Mouse (Mus musculus) embryo, embryonic 10.5 days (tissue): ENCODE data around the gene Limch1.

ENCODE experiments used
- DNase-seq: peaks from one replicate; pipeline ENCODE4 v3.0.0-alpha.2; 2015; ENCODE audit warnings: low spot score

The Limch1 gene

DNA sequence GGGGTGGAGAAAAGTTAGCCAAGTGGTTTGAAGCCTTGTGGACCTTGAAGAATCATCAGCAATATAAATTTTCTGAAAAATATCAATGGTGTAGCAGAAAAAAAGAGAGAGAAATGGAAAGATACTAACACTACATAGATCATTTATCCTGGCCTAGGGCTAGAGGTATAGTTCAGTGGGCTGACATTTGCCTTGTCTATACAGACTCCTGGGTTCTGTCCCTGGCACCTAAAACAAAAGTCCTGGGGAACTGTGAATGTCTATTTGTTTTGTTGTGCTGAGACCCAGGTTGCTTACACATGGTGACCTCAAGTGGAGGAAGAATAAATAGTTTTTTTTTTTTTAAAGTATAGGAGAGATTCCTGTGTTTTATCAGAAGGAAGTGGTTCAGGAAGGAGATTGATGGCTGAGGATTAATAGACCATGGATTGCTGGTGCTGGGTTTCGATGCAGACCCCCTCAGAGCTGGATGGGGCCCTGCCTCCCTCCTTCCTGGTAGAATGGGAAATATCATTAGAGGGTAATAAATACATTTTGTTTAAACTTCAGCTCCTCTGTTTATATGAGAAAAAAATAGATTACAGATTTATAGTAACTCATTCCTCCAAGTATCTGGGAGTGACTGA lies 40.5 kb downstream of the Limch1 start:
- DNase-seq: no peak

DNA sequence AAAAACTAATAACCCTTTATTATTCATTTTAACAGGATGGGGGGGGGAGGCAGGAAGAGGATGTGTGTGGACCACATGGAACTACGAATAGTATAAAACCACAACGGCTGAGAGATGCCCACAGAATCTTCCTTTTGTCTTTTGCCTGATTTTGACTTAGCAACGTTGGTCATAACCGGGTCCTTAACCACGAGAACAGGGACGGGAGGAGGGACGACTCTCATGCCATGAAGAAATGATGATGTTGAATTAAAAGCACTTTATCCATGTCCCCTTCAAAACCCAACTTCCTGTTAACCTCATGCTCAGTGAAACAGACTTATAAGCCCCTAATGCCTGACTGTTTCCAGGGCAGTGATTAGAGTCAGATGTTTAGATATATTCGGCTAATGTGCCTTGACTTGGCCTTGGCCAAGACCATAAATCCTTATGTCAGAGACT lies 41.0 kb downstream of the Limch1 start:
- no peak for DNase-seq

DNA sequence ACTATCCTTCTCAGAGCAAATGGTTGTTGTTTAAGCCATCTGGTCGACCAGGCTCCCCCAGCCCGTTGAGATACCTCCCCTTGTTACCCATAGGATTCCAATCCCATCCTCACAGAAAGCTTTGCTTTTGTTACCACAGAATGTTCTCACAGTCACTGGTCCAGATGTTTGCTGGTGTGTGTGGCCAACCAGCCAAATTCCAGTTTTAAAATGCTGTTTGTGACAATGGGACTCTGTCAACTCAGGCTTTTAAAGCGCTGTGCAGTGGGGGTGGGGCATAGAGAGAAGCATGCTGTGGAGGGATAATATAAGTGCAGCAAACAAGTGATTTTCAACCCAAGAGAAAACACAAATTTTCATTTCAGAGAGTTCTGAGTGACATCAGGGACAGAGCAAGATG lies 43.4 kb downstream of the Limch1 start:
- no peak for DNase-seq

DNA sequence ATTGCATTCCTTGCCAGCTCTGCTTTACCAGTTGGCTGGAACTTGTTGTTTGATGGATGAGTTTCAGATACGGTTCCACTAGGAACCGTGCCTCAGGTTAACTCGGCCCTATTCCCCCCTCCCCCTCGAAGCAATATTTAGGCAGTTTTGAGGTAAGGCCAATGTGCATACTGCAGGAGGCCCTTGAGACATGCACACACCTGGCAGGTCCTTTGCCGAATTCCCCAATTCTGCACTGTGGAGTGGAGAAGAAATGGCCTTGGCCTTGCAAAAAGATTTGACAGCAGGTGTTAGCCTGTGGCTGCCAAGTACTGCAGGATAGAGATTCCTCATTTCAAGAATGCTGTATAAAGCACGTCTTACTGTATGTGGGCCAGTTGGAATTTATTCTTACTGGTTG lies 45.5 kb downstream of the Limch1 start:
- DNase-seq: no peak

DNA sequence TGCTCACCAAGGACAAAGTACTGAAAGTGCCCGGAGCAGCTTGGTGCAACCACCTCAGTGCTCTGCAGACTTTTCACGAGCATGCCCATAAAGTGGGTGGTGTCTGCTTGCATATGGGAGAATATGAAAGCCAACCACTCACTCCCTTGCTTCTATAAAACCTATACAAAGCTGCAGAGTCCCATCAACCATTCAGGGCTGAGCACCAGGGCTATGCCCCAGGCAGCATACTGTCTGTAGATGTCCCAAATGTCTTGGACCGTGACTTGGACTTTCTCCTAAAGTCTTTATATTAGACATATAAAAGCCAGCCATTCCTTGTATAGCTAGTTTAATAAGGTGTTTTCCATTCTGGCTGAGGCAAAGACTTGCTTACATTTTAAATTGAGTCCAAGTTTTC lies 47.6 kb downstream of the Limch1 start:
- no peak for DNase-seq

DNA sequence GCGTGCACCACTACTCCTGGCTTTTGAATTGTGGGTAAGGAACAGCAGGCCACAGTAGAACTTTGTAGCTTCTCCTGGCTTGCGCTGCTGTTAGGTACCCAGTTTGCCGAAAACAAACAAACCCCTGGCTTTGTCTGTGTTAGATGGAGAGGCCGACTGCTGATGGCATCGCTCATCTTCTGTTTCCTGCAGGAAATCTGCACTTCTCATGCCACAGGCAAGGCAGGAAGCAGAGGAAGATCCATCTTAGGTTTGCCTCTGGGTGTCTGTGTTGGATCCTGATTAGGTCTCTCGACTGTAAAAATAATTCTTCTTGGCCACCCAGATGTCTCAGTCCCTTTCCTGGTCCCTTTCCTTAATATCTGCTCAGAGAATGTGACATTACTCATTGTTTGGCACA lies 51.7 kb downstream of the Limch1 start:
- DNase-seq: no peak

DNA sequence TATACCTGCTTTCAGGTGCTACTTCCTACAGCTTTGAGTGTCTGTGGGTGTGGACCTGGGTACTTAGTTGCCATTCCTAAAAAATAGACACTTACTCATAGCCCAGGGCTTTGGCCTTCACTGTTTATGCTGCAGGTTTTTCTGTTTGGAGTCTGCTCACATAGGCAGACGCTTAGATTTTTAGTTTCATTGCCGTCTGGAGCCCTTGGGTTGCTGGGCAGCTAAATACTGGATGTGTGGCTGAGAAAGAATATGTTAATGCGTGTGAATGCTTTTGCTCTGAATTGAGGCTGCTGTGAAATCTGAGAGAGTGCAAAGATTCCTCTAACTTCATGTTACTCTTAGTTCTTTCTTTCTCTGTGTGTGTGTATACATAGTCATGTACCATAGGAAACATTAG lies 52.5 kb downstream of the Limch1 start:
- no peak for DNase-seq

DNA sequence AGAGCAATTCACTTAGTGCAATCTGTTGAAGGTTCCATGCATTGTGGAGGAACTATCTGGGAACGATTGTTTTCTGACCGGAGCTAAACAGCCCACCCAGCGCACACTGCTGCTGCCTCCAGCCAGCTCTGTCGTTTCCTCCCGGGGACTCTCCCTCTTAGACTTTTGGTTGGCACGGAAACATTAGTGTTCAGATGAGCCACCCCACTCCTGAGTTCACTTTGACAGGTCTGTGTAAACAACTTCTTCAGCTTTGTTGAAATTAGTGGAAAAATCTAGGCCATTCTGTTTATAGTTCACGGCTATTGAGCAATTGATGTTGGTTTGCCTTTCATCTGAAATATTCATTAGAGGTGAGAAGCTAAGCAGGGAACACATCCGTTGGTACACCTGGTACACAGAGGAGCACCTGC lies 53.0 kb downstream of the Limch1 start:
- no peak for DNase-seq

DNA sequence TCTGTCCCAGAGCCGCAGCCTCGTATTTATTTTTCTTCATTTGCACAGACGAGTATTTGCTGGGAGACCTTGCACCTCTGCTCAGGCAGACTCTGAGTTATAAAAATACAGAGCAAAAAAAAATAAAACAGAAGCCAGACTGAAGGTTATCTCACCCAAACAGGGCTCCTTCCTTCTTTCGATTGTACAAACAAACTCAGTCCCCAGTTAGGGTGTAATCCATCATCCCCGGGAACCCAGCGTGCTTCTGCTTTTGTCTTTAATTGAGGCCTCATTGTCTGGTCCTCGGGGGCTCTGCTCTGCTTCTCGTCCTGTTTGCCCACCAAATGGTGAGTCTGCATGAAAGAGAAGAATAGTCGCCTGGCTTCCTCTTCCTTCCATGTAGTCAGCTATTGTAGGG lies 54.6 kb downstream of the Limch1 start:
- peak; percentile 70 for DNase-seq

DNA sequence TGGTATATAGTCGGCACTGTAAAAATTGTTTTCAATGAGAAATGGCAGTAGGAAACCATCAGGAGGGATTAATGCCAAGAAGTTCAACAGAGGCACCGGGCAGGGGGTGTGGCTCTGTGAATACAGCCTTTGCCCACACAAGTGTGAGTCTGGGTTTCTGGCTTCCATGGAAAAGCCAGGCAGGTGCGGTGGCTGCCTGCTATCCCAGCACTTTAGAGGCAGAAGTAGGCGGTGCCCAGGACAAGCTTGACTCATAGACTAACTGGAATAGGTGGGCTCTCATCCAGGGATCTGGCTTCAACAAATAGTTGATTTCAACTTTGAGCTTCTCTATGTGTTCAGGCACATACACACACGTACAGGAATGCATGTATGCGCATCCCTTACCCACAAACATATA lies 55.4 kb downstream of the Limch1 start:
- no peak for DNase-seq

DNA sequence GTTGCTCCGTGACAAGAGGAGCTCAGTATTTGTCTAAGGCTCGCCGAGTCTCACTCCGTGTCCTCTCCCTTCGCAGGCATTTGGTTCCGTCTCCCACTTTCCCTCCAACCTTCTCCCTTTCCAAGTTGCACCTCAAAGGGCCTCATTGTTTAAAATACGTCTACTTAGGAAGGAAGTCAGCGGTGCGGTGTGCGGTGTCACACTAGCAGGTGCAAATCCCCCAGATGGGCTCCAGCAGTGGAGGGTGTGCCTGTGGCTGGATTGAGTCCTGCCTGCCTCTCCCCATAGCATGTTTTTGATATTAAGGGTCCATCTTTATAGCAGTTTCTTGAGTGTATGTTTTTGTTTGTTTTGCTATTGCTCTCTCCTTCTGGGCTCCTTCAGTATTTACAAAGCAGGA lies 56.6 kb downstream of the Limch1 start:
- DNase-seq: no peak

DNA sequence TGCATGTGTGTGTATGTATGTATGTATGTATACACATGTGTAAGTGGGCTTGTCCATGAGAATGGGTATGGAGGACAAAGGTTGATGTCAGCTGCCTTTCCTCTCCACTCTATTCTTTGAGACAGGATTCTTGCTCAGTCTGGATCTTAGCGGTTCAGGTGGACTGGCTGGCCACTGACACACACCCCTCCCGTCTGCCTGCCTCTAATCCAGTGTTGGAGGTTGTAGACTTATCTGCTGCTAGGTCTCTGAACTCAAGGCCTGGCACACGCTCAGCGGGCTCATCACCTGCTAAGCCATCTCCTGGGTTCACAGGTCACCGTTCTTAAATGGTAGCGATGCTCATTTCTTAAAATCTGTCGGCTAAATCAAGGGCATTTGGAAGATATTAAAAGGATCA lies 60.7 kb downstream of the Limch1 start:
- DNase-seq: no peak

DNA sequence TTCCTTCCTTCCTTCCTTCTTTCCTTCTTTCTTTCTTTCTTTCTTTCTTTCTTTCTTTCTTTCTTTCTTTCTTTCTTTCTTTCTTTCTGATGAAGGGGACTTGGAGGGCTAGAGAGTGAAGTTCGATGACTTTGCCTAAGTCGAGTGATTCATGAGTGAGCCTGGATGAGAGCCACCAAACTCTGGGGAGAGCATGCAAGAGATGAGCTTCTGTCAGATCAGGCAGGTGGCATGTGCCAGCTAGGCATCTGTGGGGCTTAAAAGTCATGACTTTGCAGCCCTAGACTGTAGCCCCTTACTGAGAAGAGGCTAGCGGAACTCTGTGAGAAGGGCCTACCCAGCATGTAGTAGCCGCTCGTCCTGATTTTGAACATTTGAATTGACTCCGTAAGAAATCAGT lies 62.1 kb downstream of the Limch1 start:
- no peak for DNase-seq

DNA sequence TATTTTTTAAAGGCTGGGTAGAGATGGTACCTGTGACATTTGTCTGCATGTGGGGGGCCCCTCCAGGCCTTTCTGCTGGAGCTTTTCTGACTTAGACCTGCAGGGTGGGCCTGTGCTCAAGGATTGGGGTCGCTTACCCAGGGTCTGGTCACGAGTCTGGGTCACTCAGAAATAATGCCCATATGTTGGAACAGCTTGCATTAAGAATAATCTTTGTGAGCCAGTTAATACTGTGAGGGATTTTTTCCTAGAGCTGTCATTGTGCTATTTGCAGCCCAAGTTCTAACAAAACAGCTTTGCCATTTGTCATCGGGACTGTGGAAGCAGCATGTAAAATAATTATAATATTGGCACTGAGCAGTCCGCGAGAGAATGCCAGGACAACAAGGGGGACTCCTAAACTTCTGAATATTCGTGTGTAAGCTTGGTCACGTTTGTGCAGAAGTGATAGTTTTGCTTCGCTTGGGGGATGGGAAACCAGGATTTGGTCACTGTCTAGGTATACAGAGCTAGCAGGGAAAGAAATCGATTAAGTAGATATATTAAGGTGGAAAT lies 63.5 kb downstream of the Limch1 start:
- no peak for DNase-seq

DNA sequence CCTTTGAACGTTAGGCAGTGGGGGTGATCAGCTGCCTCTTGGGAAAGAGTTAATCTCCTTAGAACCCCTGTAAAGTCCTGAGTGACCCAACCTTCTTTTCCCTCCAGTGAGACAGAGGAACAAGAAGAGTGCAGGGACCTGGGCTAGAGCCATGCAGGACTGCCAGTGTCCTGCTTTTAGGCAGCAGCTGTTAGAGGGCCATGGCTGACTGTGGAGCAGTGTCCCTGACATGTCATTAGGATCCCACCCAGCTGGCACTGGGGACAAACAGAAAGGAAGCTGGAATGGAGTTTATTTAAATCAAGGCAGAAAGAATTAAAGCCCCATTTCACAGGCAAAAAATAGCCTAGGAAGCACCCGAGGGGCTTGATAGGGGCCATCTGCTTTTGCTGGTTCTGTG lies 64.8 kb downstream of the Limch1 start:
- DNase-seq: no peak

DNA sequence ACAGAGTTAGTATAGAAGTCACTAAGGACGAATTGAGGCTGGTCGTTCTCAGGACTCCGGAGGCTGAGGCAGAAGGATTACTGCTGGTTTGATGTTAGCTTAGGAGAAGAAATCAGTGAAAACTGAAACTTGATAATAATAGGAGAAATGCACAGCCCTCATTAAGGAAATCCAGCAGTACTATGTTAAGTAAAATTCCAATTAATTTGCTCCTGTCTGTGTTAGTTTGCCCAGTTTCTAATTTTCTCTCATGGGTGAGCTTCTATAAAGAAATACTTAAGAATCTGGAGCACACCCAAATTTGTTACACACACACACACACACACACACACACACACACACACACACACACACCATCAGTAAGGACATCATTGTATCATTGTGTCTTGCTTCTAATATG lies 69.0 kb downstream of the Limch1 start:
- DNase-seq: no peak

DNA sequence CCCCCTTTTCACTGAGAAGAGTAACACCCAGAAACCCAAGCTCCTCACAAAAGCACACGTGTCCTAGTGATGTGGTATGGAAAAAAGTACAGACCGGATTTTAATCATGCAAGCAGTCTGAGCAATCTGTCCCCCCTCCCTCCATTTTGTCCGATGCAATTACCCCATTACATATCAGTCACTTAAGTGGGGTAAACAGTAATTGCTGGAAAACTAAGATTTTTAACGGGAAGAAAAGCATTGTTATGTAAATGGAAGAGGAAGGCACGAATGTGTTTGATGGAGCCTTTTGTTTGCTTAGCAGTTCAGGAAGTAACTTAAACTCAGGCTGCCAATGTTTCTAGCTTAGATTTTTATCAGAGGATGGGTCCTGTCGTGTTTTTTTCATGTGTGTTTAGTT lies 70.2 kb downstream of the Limch1 start:
- DNase-seq: no peak

DNA sequence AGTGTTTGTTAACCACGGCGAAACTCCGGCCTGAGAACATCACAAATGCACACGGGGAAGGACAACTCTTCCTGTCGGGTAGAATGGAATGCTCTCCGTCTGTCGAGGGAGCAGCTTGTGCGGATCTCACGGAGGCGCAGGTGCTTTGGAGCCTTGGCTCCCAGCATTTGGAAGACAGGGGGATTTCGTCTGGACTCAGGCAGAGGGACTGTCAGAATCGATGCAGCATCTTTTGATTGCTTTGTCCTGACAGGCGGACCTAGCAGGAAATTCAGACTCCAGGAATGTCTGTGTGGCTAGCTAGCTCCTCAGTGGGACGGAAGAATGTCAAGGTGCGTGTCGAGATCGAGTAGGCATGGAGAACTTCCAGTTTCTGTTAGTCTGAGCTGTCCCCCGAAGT lies 71.1 kb downstream of the Limch1 start:
- no peak for DNase-seq

DNA sequence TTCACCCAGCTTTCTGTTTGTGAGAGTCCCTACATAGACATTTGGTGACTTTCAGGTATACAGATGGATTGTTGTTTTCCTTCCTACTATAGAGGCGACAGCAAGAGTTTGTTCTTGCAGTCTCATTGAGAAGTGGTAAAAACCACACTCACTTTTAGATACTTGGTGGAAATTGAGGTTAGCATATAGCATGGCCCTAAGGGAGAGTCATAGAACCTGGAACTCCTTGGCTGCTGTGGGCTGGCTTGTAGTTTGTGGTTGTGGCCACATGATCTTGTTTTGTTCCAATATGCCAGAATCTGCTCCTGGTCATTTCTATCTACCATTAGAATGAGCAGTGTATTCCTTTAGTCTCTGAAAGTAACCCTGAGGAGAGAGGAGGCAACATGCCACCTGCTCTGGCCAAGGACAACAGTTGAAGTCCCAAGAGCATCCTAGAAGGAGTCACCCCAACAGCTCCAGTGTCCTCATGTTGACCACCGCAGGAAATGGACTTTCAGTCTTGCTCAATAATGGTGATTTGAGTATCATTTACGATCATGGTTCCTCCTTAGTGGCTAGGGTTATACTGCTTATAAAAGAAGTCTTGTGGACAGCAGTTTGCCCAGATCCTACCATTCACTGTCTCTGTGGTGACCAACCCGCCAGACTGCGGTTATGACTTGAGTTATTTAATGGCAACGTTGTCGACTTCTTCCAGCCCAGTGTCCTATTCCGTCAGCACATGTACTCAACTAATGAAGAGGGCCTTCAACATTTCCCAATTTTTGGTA lies 71.7 kb downstream of the Limch1 start:
- no peak for DNase-seq

DNA sequence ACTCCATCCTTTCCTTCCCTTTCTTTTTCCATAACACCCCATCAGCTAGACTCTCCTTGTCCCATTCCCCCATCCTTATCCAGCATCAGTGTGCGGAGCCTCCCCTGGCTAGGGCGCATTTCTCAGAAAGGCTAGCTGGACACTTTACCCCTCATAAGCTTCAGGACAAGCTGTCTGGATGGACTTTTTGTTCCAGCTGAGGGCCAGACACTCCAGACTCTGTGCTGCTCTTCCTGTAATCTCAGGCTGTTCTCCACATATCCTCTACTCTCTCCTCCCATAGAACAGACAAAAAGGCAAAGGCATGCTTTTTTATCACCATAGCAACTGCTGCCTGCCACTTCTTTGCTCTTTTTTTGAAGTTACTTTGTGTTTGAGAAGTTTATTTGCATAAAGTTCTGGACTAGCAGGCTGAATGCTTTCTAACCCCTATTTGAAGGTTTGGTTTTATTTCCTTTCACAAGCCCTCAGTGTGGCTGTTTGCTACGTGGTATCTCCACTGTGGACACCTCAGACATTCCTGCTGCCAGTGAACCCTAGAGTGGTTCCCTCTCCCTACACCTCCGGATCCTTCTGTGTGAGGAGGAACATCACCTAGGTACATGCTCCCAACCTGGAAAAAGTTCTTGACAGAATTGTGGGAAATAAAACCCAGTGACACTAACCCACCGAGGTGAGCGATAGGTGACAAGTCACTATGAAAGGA lies 77.0 kb downstream of the Limch1 start:
- DNase-seq: no peak

DNA sequence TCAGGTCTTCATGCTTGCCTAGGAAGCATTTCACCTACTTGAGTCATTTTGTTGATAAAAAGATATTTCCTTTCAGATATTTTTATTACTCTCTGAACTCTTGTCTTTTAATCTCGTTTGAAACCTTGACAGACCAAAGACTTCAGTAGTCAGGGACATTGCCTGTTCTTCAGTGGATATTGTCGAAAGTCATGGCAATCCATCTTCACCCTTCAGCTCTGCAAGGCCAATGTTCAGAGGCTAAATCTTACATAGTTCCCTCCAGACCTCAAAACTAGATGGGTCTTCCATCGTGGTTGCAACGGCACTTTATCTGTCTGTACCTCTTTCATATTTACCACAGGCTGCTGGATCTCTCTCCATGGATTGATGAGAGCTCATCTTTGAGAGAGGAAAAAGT lies 80.0 kb downstream of the Limch1 start:
- no peak for DNase-seq

DNA sequence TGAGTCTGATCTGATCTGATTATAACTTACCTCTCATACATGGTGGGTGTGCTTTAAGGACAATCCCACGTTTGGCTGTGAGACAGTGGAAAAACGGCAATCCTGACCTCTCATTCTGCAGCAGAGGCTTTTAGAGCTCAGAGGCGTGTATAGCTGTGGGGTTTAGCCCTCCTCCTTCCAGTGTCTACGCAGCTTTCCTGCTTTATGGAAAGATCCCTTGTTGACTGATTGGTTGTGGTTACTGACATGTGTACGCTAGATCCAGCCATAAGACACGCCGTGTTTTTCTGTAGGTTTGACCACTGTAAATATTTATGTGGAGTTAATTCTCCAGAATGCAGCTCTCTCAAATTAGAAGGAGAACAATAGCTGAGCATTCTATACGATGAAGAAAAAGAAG lies 81.2 kb downstream of the Limch1 start:
- no peak for DNase-seq

DNA sequence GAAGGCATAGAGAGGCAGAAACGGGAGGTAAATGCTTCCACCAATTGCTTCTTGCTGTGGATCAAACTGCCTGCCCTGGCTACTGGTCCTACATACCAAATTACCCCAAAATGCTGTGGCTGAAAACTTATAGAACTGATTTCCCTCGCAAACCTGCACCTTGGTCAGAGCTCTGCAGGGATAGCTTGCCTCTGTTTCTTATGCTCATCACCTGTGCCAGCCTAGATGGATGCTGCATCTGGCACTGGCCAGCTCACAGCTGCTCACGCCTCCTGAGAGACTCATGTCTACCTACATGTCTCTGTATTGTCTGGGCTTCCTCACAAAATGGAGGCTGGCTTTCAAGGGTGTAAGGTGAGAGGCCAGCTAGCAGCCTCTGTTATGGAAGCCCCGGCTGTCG lies 83.9 kb downstream of the Limch1 start:
- no peak for DNase-seq
